Mouse (Mus musculus): ENCODE results near the gene Rap2c.

The Rap2c gene

DNA sequence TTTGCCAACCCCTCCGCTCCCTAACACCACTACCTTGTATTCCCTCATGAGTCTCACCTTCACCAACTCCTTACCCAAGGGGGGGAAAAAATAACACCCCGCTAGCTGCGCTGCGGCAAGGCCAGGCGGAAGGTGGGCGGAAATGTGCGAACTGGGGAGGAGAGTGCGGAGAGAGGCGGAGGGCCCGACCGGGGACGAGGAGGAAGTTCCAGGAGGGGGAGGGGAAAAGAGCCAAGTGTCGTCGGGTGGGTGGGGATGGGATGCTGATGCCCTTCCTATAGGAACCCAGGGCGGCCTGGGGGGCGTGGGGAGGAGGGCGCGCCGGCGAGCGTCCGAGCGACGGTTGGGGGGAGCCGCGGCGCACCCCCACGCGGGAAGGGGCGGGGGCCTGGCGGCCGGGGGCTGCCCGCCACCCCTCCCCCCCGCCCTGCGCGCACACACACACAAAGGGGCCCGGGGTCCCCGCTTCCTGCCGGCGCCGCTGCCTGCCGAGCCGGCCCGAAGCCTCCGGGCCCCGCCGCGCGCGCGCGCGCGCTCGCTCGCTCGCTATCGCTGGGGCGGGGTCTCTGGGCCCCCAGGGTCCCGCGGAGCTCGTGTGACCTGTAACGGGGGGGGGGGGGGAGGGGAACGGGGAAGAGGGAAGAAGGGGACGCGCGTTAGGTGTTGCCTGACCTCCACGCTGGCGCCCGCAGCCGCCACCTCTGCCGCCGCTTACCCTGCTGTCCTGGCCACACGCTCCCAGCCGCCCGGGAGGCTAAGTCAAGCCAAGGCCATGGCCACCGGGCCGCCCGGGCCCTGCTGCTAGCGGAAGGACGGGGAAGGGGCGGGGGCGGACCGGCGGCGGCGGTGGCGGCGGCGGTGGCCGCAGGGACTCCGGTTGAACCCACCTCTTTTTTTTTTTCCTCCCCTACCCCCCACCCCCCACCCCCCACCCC, at the start of gene Rap2c:
Gene Rap2c, minus strand, starts transcription at position 168 of the 935 bp plus-strand sequence.
- DNase-seq (ENCODE audit: low spot score), result peak; percentile 18

DNA sequence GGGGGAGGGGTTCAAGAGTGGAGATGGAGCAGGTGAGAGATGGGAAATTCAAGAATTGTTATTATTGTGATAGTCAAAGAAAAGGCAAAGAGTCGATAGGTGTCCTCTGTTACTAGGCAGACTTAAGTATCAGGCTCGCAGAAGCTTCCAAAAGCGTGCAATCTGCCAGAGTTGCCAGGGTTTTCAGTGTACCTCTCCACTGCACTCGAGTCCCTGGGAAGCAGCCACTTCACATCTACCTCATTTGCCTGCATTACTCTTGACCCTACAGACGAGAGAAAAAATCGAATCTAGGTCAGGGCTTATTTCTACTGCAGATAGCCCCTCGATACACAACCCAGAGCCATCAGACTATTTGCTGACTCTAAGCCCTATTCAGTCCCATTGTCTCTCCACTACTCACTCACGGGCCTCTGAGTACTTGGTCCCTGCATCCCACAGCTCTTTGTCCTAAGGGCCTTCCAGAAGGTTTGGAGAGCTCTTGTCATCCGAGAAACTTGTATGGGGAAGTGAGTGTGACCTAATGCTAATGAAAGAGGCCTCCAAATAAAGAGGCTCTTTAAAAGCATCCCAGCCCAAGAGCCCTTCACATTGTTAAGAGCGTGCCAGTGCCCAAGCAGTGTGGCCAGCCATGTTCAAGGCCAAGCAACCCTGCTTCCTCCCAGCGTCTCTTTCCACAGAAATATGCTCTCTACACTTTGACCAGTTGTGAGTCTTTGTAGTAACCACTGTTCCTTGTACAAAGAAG, 48.9 kb upstream of the Rap2c start:
- no peak for DNase-seq (ENCODE audit: low spot score)

DNA sequence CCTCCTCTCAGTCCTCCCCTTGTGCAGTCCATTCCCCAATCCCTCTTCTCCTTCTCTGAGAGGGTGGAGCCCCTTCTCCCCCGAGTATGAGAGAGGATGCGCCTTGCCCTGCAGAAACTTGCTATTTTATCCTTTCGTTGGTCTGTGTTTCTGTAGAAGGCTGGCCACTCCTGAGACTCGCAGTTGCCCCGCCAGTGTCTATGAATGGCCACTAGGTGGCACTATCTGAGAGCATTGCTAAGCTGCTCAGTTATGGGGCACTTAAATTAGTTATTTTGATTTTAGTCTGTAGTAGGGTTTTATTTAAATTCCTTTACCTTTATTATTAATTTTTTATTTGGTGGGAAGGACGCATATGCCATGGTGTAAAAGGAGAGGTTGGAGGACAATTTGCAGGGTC, 48.0 kb upstream of the Rap2c start:
- no peak for DNase-seq (ENCODE audit: low spot score)

DNA sequence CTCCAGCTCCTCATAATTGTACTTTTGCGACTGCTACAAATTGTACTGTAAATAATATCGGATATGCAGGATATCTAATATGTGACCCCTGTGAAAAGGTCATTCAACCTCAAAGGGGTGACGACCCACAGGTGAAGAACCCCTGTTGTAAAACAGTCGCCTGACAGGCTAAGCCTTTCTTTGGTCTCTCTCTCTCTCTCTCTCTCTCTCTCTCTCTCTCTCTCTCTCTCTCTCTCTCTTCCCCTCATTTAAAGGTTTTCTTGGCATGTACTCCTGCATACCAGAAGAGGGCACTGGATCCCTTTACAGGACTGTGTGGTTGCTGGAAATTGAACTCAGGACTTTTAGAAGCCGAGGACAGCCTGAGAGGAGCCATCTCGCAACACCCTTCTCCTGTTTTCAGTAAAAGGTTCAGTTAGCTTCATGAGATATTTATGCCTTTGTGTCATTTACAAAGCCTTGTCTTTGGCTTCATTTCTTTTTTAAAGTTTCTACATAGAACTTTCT, 47.4 kb upstream of the Rap2c start:
- no peak for DNase-seq (ENCODE audit: low spot score)

DNA sequence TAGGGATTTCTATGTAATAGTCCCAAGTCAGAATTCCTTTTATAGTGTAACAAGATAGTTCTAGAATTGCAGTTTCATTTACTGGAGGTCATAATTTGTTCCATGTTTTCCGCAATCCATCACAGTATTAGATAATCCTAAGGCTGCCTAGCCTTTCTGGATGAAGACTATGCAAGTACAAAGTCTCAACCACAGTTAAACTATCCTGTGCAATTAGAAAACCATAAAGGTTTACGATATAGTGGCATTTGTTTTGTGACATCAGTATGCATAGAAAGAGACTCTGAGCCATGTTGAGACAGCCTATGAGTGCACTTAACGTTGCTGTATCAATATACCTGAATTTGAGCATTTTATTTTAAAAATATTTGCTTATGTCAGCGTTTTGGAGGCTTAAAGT, 42.4 kb upstream of the Rap2c start:
- DNase-seq (ENCODE audit: low spot score), result no peak

DNA sequence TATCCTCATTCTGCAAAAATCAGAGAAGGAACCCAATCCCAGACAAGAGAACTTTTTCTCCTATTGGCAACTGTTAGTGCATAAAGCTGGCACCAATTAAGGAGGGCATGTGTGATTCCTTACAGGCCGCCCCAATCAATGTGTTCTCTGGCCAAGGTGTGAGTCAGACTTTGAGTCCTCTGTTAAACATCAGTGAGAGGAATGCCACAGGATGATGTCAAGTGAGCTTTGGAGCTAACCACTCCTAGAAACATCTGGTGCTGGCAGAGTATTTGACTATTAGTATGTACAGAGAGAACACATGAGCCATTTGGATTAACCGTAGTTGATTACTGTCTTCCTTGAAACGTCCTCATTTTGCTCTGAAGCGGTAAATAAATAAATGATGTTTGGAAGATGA, 40.9 kb upstream of the Rap2c start:
- no peak for DNase-seq (ENCODE audit: low spot score)

DNA sequence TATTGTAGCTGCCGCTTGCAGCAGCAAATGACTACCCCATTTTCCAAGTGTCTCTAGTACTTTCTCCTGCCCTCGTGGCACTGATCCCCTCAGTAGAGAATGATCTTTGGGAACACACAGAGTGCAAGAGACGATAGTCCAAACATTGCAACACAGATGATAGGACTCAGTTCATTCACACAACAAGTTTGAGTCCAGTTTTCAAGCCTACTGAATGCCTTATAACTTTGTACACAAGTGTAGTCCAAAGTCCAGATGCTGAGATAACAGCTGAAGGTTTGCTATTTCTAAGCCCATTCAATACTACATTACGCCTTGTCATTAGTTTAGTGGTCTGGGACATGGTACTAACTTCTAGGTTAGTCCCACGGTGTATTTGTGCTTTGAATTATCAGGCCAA, 40.5 kb upstream of the Rap2c start:
- no peak for DNase-seq (ENCODE audit: low spot score)

DNA sequence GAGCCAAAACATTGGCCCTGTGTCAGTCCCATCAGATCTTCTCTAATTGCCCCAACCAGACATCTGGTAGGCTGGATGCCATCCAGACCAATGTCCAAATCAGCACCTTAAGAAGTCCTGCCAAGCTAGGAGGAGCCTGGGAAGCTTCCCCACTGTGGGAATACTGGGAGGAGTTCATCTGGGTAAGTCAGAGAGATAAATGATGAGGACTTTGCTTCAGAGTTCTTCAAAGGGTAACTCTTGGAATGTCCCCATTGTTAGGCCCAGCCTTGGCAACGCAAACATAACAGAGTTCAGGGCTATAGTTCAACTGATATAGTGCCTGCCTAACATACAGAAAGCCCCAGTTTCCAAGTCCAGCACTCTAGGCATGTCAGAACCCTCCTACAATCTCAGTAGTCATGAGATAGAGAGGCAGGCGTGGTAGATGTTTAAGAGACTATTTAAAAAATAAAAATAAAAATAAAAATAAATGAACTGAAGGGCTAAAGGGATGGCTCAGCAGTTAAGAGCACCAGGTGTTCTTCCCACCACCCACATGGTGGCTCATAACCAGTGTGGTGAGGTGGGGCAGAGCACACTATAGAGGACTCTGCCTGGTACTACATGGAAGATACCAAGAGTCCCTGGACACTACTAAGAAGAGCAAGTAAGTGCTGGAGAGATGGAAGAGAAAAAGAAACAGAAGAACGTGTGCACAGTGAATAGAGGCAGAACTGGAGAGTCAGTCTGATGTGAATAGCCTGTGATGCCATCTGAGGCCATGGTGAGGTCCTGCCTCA, 34.1 kb upstream of the Rap2c start:
- no peak for DNase-seq (ENCODE audit: low spot score)

DNA sequence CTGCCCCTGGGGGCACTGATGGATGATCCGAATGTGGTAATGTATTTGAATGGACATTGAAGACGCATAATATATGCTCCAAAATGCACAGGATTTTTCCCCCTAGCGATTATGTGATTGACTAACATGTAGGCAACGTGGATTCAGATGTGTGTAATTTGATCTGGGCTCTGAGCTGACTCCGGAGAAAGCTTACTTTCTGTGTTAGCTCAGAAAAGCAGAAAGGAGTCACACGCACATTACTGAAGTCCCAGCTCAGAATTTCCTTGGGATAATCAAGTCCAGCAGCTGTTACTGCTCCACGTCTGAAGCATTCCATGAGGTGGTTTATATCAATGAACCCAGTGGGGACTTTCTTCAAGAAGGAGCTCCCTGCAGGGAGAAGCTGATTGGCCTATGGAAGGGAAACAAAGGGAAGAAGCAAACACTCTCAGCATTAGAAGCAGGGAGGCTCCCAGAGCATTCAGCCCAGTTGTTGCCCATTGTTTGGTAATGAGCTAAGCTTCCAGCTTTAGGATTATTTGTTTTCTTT, 17.9 kb upstream of the Rap2c start:
- no peak for DNase-seq (ENCODE audit: low spot score)

DNA sequence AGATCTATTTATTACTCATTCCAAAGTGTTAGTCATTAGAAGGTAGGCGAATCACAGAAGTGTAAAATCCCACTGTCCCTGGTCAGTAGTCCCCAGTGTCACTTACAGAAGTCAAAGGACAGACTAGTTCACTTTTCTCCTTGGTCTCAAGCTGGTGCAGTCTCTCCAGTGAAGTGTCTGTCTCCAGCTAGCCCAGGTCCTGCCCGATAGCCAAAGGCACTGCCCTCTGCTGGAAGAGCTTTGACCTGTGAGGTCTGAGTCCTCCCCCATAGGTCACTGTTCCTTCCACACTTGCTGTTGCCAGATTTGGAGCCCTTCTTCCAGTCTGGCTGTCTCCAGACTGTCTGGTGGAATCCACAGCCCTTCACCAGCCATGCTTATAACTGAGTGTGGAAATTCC, 2.1 kb upstream of the Rap2c start:
- DNase-seq (ENCODE audit: low spot score), result no peak

DNA sequence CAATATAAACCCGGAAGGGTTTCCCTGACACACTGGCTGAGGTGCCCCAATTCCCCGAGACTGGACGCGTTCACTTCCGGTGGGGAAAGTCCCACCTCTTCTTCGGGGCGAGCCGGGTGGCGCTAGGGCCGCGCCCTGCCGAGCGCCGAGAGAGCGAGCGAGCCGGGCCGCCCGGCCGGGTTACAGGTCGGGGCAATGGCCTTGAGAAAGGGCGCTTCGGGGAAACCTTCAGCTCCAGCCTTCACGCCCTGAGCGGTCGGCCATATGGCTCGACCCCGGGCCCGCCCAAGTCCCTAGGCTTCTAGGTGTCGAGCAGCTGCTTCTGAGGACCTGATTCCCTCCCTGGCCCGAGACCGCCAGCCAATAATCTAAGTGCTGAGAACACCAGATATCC, 965 bp upstream of the Rap2c start:
- peak; percentile 24 for DNase-seq (ENCODE audit: low spot score)

DNA sequence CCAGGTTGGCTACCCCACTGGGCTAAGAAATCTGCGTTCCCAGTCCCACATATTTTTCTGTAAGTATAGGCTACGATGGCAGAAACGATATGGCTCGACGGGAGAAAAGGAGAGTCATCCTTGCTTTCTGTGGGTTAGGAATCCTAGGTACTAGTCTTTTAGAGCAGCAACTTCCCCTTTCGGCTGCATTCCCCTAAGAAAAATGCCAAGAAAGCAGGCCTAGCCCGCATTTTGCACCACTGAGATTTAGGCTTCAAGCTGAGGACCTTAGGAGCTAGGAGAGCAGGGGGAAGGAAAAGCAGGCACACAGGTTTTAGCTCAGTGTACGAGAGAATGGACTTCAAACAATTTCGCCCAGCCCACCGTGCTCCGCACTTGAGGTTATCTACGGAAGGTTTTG, 892 bp downstream of the Rap2c start:
- no peak for DNase-seq (ENCODE audit: low spot score)

DNA sequence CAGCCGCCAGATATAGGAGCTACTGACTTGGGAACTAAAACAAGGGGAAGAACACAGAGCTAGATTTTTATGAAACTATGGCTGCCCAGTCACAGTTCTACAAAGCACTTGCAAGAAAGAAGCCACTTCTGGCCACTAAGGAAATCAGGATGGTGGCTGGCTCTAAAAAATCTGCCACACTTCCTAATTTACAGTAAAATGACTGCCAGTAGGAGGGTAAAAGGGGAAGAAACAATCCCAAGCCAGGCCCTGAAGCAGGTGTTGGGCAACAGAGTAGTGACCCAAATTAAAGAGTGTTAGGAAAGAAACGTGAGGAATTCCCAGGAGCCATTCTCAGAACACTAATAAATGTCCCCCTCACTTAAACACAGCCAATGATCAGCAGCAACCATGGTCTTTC, 5.5 kb downstream of the Rap2c start:
- DNase-seq (ENCODE audit: low spot score), result no peak

DNA sequence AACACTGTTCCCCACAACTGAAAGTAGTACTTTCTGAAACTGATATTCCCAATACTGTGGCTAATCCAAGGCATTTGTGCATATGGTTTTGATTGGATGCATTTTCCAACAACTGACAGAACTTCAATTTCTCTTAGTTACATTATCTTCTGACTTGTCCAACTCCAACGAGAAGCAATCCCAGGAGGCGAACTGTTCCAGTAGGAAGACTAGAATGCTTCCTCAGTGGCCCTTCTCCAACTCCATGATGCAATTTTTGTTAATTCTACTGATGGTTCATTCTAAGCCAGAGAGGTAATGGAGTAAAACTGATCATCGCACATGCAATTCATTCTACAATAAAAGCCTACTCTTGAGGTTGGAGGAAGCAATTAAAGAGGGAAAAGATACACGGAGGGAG, 7.5 kb downstream of the Rap2c start:
- DNase-seq (ENCODE audit: low spot score), result no peak

DNA sequence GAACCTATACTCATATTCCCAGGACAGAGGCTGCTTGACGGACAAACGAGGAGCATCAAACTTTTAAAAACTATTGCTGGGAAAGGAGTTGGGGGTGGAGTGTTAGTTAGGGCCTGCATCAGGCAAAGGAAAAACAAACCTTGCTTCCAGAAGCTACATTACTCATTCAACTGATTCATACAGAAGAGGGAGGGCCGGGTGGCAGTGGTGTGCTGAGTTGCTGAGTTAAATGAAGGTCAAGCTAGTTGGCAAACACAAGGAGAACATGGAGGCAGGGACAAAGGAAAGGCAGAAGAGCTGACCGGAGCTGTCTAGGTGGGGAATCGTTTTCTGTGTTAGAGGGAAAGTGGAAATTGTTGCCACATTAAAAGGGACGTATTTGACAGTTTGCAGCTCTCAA, 17.0 kb downstream of the Rap2c start:
- no peak for DNase-seq (ENCODE audit: low spot score)

DNA sequence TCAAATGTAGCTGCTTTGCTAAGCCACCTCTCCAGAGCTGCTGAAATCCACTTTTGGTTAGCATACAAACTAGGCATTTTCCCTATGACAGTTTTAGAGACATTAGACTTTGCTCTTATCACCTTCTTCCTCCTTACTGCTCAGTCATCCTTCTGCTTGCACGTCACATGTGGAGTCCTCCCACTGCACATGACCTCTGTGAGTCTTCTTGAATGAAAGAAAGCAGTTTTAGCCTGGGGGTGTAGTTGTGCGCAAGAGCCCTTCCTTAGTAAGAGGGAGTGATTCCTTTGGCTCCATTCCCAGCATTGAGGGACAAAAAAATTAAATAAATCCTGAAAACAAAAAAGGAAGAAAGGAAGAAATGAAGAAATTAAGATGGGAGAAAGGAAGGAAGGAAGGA, 22.5 kb downstream of the Rap2c start:
- DNase-seq (ENCODE audit: low spot score), result no peak

DNA sequence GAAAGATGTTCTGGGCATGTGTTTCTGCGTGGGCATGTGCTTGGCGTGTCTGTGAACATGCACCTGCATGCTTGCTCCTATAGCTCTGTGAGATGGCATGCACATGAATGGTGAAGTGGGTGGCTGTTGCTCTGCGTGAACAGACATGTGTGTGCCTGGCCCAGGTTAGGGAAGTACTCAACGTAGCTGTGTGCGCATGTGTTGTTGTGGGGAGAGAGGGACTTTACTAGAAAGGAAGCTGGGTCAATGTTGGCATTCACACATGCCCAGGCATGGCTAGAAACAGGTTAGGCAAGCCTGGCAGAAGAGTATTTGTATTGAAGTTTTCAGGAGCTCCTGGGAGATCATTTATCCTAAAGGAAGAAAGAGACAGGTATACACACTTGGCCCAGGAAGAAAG, 26.5 kb downstream of the Rap2c start:
- DNase-seq (ENCODE audit: low spot score), result no peak

DNA sequence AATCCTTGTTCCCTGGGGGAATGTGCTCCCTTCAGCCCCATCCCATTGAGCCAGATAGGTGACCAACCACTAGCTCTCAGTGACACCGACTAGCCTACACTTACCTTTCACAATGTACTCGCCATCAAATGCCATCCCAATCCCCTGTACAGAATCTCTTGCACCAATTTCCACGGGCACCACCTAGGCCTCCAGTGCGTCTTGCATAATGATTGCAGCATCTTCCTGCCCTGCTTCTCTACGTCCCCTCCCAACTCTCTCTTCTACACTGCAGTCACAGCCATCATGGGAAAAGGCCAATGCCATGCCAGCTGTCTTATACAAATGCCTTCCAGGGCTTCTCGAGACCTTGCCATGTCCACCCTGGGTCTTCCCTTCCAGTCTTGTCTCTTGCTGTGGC, 27.9 kb downstream of the Rap2c start:
- DNase-seq (ENCODE audit: low spot score), result no peak

DNA sequence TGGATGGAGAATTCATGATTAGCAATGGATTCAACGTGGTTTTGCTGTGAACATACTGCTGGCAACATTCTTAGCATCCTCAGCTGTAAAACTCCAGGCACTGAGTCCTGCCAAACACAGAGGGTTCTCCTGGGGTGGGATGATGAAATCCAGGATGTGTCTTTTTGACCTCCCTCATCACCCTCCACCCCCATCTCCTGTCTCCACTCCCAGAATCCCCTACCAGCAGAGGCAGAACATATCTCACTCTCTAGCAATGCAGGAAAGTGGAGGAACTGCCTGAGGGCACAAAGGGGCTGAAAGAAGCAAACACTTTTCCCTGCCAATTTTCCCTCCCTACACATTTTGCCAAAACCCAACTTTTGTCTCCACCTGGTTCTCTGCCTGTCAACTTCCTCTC, 29.2 kb downstream of the Rap2c start:
- no peak for DNase-seq (ENCODE audit: low spot score)

DNA sequence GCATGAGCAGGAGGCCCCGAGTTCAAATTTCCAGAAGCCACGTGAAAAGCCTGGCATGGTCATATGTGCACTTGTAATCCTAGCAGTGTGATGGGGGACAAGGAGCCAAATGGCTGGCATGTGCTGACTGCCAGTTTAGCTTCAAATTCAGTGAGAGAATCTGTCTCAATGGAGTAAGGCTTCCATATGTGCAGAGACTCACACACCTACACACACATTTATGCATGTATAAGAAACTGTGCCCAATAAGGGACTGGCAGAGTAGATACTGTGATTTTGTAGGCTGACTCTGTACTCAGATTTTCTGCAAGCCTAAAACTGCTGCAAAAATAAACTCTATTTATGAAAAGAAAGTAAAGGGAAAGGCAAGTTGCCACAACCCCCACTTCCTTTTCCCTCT, 39.4 kb downstream of the Rap2c start:
- DNase-seq (ENCODE audit: low spot score), result no peak

DNA sequence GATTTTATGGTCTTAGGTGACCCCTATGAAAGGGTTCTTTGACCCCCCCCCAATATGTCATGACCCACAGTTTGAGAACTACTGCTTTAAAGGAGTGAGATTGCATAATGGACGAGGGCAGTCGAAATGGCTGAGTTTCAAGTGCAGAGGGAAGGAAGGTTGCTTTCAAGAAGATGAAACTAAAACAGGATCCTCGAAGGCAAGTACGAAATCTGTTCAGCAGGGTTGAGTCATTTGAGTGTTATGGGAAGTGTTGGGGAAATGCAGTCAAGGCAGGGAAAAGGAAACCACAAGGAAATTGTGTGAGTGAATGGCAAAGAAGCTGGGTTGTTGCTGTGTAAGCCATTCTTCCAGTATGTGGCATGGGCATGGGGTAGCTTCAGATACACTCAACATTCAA, 45.7 kb downstream of the Rap2c start:
- no peak for DNase-seq (ENCODE audit: low spot score)

DNA sequence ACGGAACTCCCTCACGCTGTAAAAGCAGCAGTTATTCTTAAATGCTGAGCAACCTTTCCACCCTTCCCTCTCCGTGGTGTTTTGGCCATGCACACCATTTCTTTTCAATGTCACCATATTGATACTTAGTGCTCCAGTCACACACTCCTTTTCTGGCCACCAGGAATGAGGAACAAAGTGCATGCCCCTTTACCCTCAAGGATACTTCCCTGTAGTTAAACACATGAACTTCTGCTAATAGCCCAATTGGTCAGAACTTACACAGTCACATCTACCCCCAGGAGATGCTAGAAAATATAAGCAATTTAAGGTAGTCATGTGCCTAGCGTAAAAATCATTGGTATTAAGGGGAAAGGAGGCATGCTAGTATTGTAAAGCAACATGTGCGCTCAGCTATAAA, 47.9 kb downstream of the Rap2c start:
- DNase-seq (ENCODE audit: low spot score), result no peak
